Mouse (Mus musculus) forebrain, embryonic 10.5 days (tissue): Measurements from ENCODE around the gene Fbxo9. TPM values are rescaled to one million over a fixed set of nuclear protein-coding genes. Genes with fewer than 3 reads are reported as not detected.

Experiments
- DNase-seq: peaks from one replicate; pipeline ENCODE4 v3.0.0-alpha.2; 2017; ENCODE audit warnings: low spot score; ENCODE audit errors: extremely low spot score
- H3K27ac ChIP-seq: fragments of 300-500 bp; sonication (generic); 2 replicates; pipeline ENCODE4 v1.5.1; 2016; ENCODE audit warnings: mild to moderate bottlenecking
- H3K27me3 ChIP-seq: fragments of 300-500 bp; sonication (generic); 2 replicates; pipeline ENCODE4 v1.6.1; 2016; ENCODE audit warnings: mild to moderate bottlenecking; ENCODE audit not compliant: poor library complexity, severe bottlenecking
- H3K36me3 ChIP-seq: fragments of 300-500 bp; sonication (generic); replicated peaks from 2 replicates; pipeline ENCODE4 v1.6.1; 2016; ENCODE audit warnings: mild to moderate bottlenecking, moderate library complexity
- H3K4me1 ChIP-seq: fragments of 300-500 bp; sonication (generic); 2 replicates; pipeline ENCODE4 v1.6.1; 2016
- H3K4me3 ChIP-seq: fragments of 300-500 bp; sonication (generic); 2 replicates; pipeline ENCODE4 v1.5.1; 2016; ENCODE audit warnings: mild to moderate bottlenecking, moderate library complexity
- H3K9me3 ChIP-seq: fragments of 300-500 bp; sonication (generic); 2 replicates; pipeline ENCODE4 v1.6.1; 2016; ENCODE audit warnings: mild to moderate bottlenecking, moderate library complexity
- WGBS: fragments of 180-500 bp; shearing (Covaris S2); methylation state at CpG from one replicate; pipeline ENCODE4 v1.1.7; 2016; 5-methylcytosine and 5-hydroxymethylcytosine counted together
- polyA plus RNA-seq: library from polyadenylated mRNA; unstranded; fragments of >200 nt; fragmentation: Nextera tagmentation; extraction: Ambion mirVana; gene quantifications from 2 replicates; pipeline ENCODE4 v1.2.1, GENCODE M21; 2016

Fbxo9 gene
- polyA plus RNA-seq, 1 experiment from 2014 or later, result 21.0 TPM

DNA sequence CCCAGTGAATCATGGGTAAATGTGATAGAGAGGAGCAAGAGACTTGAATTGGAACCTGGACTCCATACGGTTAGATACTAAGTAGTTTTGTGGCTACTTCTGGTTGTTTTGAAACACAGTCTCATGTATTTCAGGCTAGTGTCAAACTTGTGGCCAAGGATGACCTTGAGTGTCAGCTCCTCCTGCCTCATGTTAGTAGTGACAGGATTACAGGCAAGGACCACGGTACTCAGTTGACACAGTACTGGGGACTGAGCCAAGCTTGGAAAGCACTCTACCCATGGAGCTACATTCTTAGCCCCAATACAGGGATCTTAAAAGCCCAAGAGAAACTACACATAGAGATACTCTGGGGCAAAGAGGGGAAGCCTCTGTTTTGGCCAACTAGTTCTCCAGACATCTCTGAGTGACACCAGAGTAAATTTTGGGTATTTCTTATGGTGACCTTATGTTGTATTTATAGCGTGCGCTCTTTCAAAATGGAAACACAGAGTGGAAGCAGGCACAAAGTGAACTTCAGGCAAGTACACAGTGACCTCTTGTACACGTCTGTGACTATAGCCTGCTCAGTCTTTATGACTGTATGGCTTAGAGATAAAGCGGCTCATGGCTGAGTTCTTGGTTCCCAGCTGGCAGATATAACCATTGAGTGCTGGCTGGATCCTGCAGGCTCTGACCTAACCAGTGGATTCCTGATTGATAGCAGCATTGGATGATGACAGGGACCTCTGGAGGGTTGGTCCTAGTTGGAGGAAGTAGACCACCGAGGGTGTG is 14.3 kb upstream of the Fbxo9 start:
- H3K4me1 ChIP-seq, result peaks cover 20% of the 10 kb centered on the region
- H3K27ac ChIP-seq, result no peak overlapping the region
- H3K9me3 ChIP-seq, result no peaks in the 10 kb centered on the region
- H3K27me3 ChIP-seq, result no peaks in the 10 kb centered on the region
- H3K4me3 ChIP-seq, result no peak overlapping the region
- H3K36me3 ChIP-seq, result peaks cover 70% of the 10 kb centered on the region
- 95% methylated on average over 7 of the region's 7 CpGs for WGBS
- DNase-seq, result no peak

DNA sequence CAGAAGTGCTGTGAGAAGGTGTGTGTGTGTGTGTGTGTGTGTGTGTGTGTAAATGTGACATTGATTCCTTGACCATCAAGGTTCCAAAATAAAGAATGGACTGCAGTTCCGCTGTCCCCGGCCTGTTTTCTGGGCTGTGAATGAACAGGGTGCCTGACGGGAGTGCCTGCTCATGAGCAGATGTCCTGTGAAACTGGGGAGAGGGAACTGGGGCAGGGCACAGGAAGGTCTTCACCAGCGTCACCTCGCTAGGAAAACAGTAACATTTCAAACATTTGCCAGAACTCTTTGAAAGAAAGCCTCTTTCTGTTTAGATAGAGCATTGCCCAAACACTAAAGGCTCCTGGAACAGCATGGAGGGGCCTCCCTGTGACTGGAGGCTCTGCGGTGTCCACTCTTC is 13.1 kb upstream of the Fbxo9 start:
- 92% methylated on average over 6 of the region's 6 CpGs for WGBS
- no peaks in the 10 kb centered on the region for H3K9me3 ChIP-seq
- H3K27ac ChIP-seq, result no peak overlapping the region
- no peaks in the 10 kb centered on the region for H3K27me3 ChIP-seq
- no peak for DNase-seq
- no peak overlapping the region for H3K4me3 ChIP-seq
- peaks cover 74% of the 10 kb centered on the region for H3K36me3 ChIP-seq
- peaks cover 10% of the 10 kb centered on the region; the same call in 1 of the 2 replicates for H3K4me1 ChIP-seq

DNA sequence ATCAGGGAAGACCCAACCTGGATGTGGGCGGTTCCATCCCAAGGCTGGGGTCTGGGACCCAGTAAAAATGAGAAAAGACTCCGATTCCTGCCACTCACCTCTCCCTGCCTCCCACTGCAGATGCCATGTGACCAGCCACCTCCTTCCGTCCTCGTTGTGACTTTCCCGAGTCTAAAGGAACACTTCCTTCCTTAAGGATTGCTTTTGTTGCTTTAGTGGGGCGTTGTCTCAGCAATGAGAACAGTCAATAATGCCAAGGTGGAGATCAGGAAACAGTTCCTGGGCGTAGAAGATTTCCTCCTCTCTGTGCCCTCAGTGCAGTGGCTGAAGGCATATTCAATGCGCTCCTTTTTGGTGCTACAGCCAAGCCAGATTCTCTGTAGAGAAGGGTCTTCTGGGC is 12.5 kb upstream of the Fbxo9 start:
- DNase-seq, result no peak
- Histone ChIP-seq H3K4me3 (no peak overlapping the region), H3K27me3 (no peaks in the 10 kb centered on the region), H3K4me1 (peaks cover 4% of the 10 kb centered on the region; the same call in 1 of the 2 replicates), H3K27ac (no peak overlapping the region), H3K9me3 (no peaks in the 10 kb centered on the region; the same call in 1 of the 2 replicates), H3K36me3 (peaks cover 80% of the 10 kb centered on the region)
- 90% methylated on average over 8 of the region's 8 CpGs for WGBS

DNA sequence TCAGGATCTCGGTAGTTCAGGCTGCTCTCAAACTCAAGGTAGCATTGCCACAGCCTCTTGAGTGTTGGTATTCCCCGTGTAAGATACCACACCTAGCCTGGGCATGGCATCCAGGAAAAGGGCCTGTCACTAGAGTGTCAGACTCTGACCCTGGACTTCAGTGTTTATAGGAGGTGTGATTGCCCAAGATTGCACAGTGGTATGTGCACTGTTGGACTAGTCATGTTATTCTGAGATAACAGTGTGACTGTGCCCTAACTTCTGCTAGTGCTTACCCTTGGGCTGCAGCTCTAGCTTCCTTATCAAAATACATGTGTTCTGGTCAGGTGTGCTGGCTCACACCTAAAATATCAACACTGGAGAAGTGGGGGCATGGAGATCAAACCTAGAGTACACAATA is 8.8 kb upstream of the Fbxo9 start:
- 92% methylated on average over 2 of the region's 2 CpGs for WGBS
- Histone ChIP-seq H3K36me3 (peaks cover 67% of the 10 kb centered on the region), H3K27ac (no peak overlapping the region), H3K4me3 (no peak overlapping the region), H3K27me3 (no peaks in the 10 kb centered on the region), H3K9me3 (no peaks in the 10 kb centered on the region; the same call in 1 of the 2 replicates), H3K4me1 (peaks cover 21% of the 10 kb centered on the region)
- DNase-seq, result no peak

DNA sequence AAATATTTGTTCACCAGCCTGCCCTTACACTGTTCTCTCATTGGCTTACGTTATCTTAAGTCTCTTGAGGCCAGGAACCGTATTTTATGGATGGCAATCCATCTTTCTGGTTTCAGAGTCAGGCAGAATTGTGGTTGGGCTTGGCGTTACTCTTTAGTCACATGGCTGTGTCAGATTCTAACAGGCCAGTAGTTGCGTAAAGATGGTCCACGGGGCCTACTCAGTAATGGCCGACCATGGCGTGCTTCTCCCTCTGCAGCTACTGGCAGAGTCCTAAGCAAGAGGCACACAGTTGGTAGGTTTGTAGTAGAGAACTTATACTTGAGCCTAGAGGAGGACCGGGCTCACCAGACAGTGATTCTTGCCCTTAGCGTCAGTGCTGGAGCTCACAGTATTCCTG is 6.9 kb upstream of the Fbxo9 start:
- no peak for DNase-seq
- Histone ChIP-seq H3K27ac (no peak overlapping the region), H3K9me3 (no peaks in the 10 kb centered on the region; the same call in 1 of the 2 replicates), H3K4me3 (no peak overlapping the region), H3K36me3 (peaks cover 49% of the 10 kb centered on the region), H3K27me3 (no peaks in the 10 kb centered on the region), H3K4me1 (peaks cover 22% of the 10 kb centered on the region)
- WGBS, result 96% methylated on average over 9 of the region's 9 CpGs

DNA sequence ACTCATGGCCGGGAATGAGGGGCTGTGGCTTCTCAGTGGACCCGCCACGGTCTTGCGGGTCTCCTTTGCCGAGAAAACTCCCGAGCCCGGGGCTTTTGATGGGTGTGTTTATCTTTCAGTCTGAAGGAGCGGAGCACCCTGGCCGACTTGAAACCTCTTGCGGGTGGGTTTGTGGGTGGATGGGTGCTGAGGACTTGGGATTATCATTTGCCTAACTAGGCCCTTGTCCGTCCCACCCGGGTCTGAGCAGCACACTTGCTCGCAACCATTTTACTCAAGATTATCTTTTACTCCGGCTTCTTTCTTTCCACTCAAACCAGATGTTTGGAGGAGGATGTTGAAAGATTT is 4.6 kb upstream of the Fbxo9 start:
- Histone ChIP-seq H3K4me1 (peaks cover 33% of the 10 kb centered on the region), H3K9me3 (no peaks in the 10 kb centered on the region; the same call in 1 of the 2 replicates), H3K4me3 (peak overlapping the region; percentile 96), H3K27ac (peak overlapping the region; percentile 98), H3K36me3 (peaks cover 31% of the 10 kb centered on the region), H3K27me3 (no peaks in the 10 kb centered on the region)
- 1% methylated on average over 14 of the region's 14 CpGs for WGBS
- DNase-seq, result no peak

DNA sequence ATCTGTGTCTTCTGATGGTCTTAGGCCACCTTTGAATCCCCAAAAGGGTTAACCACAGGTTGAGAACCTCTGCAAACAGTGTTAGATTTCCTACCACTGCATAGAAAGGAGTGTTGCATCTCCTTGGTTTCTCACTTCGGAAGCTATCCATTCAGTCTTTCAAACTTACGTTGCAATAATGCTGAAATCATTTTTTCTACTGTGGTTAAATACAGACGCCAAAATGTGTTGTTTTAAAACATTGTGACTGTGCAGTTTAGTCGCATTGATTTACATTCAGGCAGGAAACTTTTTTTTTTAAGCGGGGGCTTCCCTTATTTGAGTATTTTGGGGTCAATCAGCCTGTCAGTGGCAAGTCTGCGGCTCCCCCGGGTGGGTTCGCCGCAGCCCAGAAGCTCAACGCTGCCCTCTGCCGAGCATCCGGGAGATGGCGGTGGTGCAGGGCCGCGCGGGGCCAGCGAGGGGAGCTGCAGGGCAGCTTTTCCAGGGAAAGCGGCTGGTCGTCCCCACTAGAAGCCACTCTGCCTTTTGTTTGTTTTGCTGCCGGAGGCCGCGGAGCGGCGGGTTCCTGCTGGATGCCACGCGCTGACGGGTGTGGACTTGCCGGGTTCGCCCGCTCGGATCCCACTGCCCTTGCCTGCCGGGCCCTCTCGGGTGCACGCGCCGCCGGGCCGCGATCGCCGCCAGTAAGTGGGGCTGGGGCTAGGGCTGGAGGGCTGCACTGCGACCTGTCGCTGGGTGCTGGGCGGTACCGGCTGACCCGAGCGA is 4.1 kb upstream of the Fbxo9 start:
- Histone ChIP-seq H3K36me3 (peaks cover 26% of the 10 kb centered on the region), H3K4me3 (peak overlapping the region; percentile 96), H3K27ac (peak overlapping the region; percentile 98), H3K4me1 (peaks cover 36% of the 10 kb centered on the region), H3K27me3 (no peaks in the 10 kb centered on the region), H3K9me3 (no peaks in the 10 kb centered on the region; the same call in 1 of the 2 replicates)
- DNase-seq, result peak; percentile 92
- WGBS, result 2% methylated on average over 47 of the region's 47 CpGs

DNA sequence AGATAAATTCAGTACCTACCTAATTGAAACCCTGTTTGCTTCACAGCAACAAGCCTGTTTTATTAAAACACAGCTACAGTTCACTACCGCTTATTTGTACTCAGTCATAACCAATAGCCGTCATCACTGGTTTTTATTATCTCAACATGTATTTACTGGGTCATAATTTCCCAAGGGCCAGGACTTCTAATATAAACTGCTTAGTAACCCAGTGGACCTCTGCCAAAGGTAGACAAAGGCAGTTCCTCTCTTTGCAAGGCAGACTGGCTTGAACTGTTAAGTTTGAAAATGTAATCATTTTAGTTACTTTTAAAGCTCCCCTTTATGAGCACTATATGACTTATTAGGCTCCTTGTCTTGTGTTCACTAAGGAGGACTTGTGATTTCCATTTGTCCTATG is 2.6 kb upstream of the Fbxo9 start:
- Histone ChIP-seq H3K4me3 (no peak overlapping the region), H3K27ac (no peak overlapping the region), H3K4me1 (peaks cover 50% of the 10 kb centered on the region), H3K9me3 (no peaks in the 10 kb centered on the region), H3K27me3 (peaks cover 5% of the 10 kb centered on the region; the same call in 1 of the 2 replicates), H3K36me3 (peaks cover 17% of the 10 kb centered on the region)
- 96% methylated on average over 2 of the region's 2 CpGs for WGBS
- no peak for DNase-seq

DNA sequence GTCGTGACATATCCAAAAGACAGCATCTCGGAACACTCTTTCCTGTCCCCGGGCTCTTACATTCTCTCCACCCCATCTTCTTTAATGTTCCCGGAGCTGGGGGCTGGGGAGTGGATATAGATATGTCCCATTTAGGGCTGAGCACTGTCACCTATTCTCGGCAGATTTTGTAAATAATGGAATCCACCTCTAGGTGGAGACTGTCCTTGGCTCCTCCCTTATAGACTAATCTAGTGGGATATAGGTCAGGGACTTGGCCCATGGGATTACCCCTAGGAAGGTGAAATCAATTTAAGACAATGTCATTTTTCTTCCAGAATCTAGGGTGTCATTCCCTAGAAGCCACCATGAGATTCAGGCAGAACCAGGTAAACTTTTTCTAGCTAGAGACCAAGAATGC is 791 bp upstream of the Fbxo9 start:
- peaks cover 44% of the 10 kb centered on the region for H3K4me1 ChIP-seq
- H3K27ac ChIP-seq, result no peak overlapping the region
- DNase-seq, result no peak
- H3K27me3 ChIP-seq, result peaks cover 6% of the 10 kb centered on the region; the same call in 1 of the 2 replicates
- 0 out of 2 replicates have a peak, but pooled peaks cover 3% of the 10 kb centered on the region for H3K36me3 ChIP-seq
- 44% methylated on average over 5 of the region's 5 CpGs for WGBS
- H3K4me3 ChIP-seq, result peak overlapping the region; percentile 93
- no peaks in the 10 kb centered on the region for H3K9me3 ChIP-seq

DNA sequence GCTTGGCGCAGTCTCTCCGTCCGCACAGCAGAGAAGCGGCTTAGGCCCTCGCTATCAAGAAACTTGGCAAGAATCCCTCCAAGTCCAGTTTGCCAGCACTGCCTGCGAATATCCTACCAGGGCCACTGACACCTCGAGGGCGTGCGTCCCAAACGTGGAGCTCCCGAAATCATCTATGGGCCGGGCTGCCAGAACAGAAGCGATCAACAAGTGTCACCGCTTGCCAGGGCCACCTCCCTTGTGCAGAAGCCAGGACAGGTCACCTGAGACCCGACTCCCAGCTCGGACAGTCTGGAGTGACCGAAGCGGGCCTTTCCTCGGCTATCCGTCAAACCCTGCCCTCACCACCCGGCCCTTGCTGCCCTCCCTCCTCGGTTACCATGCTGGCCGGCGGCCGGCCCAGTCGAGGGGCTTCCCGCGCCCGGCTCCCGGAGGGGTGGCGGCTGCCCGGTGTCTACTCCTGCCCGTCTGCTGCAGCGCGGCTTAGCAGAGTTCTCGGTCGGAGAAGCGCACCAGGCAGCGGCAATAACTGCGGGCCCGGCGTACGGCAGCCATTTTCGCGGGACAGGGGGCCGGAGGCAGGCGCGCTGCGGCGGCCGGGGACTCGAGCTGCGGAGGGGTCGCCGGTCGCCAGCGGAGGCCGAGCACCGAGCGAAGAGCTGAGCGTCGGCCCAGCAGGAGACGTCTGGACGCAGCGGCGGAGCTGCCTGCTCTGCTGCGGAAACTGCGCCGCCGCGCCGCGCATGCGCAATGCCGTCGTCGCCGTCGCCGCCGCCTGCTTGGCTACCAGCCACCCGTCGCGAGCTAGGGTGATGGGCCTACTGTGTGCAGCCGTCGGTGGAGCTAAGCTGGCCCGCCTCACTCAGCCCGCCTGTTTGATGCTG is 711 bp downstream of the Fbxo9 start:
- Histone ChIP-seq H3K27me3 (peaks cover 6% of the 10 kb centered on the region; the same call in 1 of the 2 replicates), H3K4me3 (peak overlapping the region; percentile 93), H3K4me1 (peaks cover 35% of the 10 kb centered on the region), H3K36me3 (0 out of 2 replicates have a peak, but pooled peaks cover 5% of the 10 kb centered on the region), H3K27ac (peak overlapping the region; percentile 93), H3K9me3 (no peaks in the 10 kb centered on the region)
- under 1% methylated on average over 88 of the region's 88 CpGs for WGBS
- DNase-seq, result peak; percentile 80

DNA sequence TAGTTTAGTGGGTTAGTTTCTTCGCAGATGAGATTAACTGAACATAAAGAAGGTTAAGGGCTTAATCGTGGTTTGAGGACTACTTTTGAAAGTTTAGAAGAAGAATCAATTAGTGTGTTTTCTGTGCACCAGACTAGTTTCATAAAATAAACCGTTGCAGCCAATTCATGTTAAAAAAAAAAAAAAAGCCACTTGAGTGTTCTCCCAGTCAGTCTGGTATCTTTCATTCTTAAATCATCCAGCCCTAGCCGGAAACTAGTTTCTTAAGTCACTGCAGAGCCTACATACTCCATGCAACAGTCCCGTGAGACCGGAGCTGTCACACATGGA is 1.3 kb downstream of the Fbxo9 start:
- peaks cover 5% of the 10 kb centered on the region; the same call in 1 of the 2 replicates for H3K36me3 ChIP-seq
- WGBS, result 28% methylated on average over 6 of the region's 6 CpGs
- peaks cover 30% of the 10 kb centered on the region for H3K4me1 ChIP-seq
- peaks cover 6% of the 10 kb centered on the region; the same call in 1 of the 2 replicates for H3K27me3 ChIP-seq
- no peak for DNase-seq
- H3K27ac ChIP-seq, result peak overlapping the region; percentile 93
- peak overlapping the region; percentile 93 for H3K4me3 ChIP-seq
- H3K9me3 ChIP-seq, result no peaks in the 10 kb centered on the region

DNA sequence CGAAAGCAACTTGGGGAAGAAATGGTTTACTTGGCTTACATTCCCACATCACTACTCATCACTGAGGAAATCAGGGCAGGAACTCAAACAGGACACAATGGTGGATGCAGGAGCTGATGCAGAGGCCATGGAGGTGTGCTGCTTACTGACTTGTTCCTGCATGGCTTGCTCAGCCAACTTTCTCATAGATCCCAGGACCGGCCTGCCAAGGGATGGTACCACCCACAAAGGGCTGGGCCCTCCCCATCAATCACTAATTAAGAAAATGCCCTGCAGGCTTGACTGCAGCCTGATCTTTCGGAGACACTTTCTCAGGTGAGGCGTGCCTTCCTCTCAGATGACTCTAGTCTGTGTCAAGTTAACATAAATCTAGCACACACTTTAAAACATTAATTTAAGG is 2.0 kb downstream of the Fbxo9 start:
- peaks cover 30% of the 10 kb centered on the region for H3K4me1 ChIP-seq
- H3K27me3 ChIP-seq, result peaks cover 6% of the 10 kb centered on the region; the same call in 1 of the 2 replicates
- 0 out of 2 replicates have a peak overlapping the region, but pooled peaks have one; percentile 0 for H3K4me3 ChIP-seq
- WGBS, result 73% methylated on average over 4 of the region's 4 CpGs
- no peaks in the 10 kb centered on the region for H3K9me3 ChIP-seq
- no peak overlapping the region for H3K27ac ChIP-seq
- peaks cover 8% of the 10 kb centered on the region; the same call in 1 of the 2 replicates for H3K36me3 ChIP-seq
- DNase-seq, result no peak
